Mouse (Mus musculus) kidney, embryonic 15.5 days (tissue): ENCODE data around the gene Cnp. TPM values are rescaled to one million over a fixed set of nuclear protein-coding genes. Genes with fewer than 3 reads are reported as not detected.
"Not testable (repeated sequence)": the region's sequence is repeated elsewhere in the genome, so short reads cannot be mapped to it uniquely, and the experiment has no call there.

ENCODE experiments used
- ATAC-seq: fragments of 200-750 bp; cut with Nextera tagmentation; replicated peaks from 2 replicates; pipeline ENCODE4 v1.8.0; 2017; ENCODE audit warnings: moderate TSS enrichment; ENCODE audit not compliant: low FRiP score
- H3K27ac ChIP-seq: fragments of 300-500 bp; sonication (generic); 2 replicates; pipeline ENCODE4 v1.5.1; 2015; ENCODE audit warnings: mild to moderate bottlenecking, inconsistent platforms
- H3K27me3 ChIP-seq: fragments of 300-500 bp; sonication (generic); 2 replicates; pipeline ENCODE4 v1.6.1; 2015; ENCODE audit warnings: inconsistent platforms
- H3K36me3 ChIP-seq: fragments of 300-500 bp; sonication (generic); 2 replicates; pipeline ENCODE4 v1.6.1; 2015; ENCODE audit warnings: inconsistent platforms
- H3K4me1 ChIP-seq: fragments of 300-500 bp; sonication (generic); 2 replicates; pipeline ENCODE4 v1.6.1; 2015; ENCODE audit warnings: inconsistent platforms
- H3K4me2 ChIP-seq: fragments of 300-500 bp; sonication (generic); 2 replicates; pipeline ENCODE4 v1.6.1; 2015; ENCODE audit warnings: moderate library complexity, mild to moderate bottlenecking, inconsistent platforms
- H3K4me3 ChIP-seq: fragments of 300-500 bp; sonication (generic); replicated peaks from 2 replicates; pipeline ENCODE4 v1.5.1; 2015; ENCODE audit warnings: mild to moderate bottlenecking, inconsistent platforms
- H3K9ac ChIP-seq: fragments of 300-500 bp; sonication (generic); 2 replicates; pipeline ENCODE4 v1.6.1; 2015; ENCODE audit warnings: mild to moderate bottlenecking, inconsistent platforms
- H3K9me3 ChIP-seq: fragments of 300-500 bp; sonication (generic); replicated peaks from 2 replicates; pipeline ENCODE4 v1.6.1; 2016; ENCODE audit warnings: inconsistent platforms
- WGBS: fragments of 180-500 bp; shearing (Covaris S2); methylation state at CpG from one replicate; pipeline ENCODE4 v1.1.7; 2015; ENCODE audit warnings: mixed read lengths; 5-methylcytosine and 5-hydroxymethylcytosine counted together
- polyA plus RNA-seq: library from polyadenylated mRNA; unstranded; fragments of >200 nt; fragmentation: Nextera tagmentation; extraction: Ambion mirVana; gene quantifications from 2 replicates; pipeline ENCODE4 v1.2.1, GENCODE M21; 2015

Cnp gene
- polyA plus RNA-seq, 1 experiment from 2014 or later, result 29.6 TPM

DNA sequence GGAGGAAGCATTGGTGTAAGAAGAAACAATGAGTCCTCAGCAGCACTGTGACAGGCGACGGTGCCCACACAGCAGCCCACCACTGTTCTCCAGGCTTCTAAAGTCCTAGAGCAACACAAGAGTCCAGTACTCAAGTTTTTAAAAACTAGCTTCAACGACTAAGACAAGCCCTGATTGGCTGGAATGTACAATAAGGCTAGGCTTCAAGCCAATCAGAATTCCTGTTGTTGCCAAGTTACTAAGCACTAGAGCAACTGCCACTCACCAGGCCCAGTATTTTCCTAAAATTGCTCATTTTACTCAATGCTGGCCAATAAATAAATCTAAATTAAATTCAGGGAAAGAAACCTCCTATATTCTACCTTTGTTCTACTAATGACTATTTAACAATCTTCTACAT is 38.5 kb downstream of the Cnp start:
- ATAC-seq, result no peak
- H3K36me3 ChIP-seq, result peaks cover 27% of the 10 kb centered on the region
- H3K4me3 ChIP-seq, result no peak overlapping the region

DNA sequence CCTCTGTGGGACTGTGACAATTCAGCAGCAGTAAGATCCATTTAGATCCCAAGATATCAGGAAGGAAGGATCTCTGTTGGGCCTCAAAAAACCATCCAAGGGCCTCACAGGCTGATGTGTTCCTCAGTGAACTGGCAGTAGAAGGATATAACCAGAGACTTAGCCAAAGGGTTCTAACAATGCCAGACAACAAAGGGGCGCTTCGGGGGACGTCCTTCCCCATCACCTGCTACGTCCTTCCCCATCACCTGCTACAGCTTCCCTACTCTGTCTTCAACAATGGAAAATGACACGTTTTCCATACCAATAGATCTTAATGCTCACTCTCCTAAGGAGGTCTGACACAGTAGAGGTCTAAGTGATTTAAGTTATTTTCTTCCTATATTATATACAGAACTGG is 41.6 kb downstream of the Cnp start:
- Histone ChIP-seq H3K9ac (no peak overlapping the region), H3K36me3 (peaks cover 16% of the 10 kb centered on the region), H3K27me3 (no peaks in the 10 kb centered on the region), H3K4me3 (no peak overlapping the region), H3K9me3 (no peaks in the 10 kb centered on the region), H3K27ac (no peak overlapping the region), H3K4me2 (no peak overlapping the region), H3K4me1 (peaks cover 21% of the 10 kb centered on the region)
- ATAC-seq, result no peak
- WGBS, result 87% methylated on average over 5 of the region's 5 CpGs

More for the DNA sequence above, 38.5 kb downstream of the Cnp start:
- Histone ChIP-seq H3K4me2 (no peak overlapping the region), H3K9ac (no peak overlapping the region), H3K27me3 (no peaks in the 10 kb centered on the region), H3K27ac (no peak overlapping the region), H3K9me3 (no peaks in the 10 kb centered on the region), H3K4me1 (peaks cover 26% of the 10 kb centered on the region)
- 91% methylated on average over 3 of the region's 3 CpGs for WGBS

DNA sequence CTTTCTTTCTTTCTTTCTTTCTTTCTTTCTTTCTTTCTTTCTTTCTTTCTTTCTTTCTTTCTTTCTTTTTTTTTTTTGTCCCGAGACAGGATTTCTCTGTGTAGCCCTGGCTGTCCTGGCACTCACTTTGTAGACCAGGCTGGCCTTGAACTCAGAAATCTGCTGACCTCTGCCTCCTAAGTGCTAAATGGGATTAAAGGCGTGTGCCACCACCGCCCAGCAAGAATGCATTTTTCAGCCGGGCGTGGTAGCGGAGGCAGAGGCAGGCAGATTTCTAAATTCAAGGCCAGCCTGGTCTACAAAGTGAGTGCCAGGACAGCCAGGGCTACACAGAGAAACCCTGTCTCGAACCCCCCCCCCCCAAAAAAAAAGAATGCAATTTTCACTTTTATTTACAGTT is 42.1 kb downstream of the Cnp start:
- not testable (repeated sequence) for H3K4me2 ChIP-seq, H3K27me3 ChIP-seq, ATAC-seq, H3K9ac ChIP-seq, H3K4me3 ChIP-seq, H3K9me3 ChIP-seq, H3K27ac ChIP-seq
- WGBS, result 95% methylated on average over 7 of the region's 7 CpGs
- Histone ChIP-seq H3K4me1 (peaks cover 21% of the 10 kb centered on the region), H3K36me3 (peaks cover 12% of the 10 kb centered on the region)

DNA sequence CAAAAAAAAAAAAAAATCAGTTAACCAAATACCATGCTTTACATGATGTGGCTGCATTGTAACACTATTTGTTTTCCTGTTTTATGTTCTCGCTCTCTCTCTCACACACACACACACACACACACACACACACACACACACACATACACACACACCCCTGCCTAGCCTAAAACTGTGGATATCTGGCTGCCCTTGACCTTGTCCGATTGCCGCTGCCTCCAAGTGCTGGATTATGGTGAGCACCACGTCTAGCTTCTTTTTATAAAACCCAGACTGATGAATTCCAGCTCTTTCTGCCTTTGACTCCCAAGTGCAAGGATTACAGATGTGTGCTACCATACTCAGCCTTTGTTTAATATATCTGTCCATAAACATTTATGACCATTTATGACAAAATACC is 42.8 kb downstream of the Cnp start:
- no peaks in the 10 kb centered on the region for H3K9me3 ChIP-seq
- H3K36me3 ChIP-seq, result peaks cover 7% of the 10 kb centered on the region; the same call in 1 of the 2 replicates
- no peak overlapping the region for H3K27ac ChIP-seq
- H3K4me1 ChIP-seq, result peaks cover 25% of the 10 kb centered on the region
- no peak overlapping the region for H3K4me3 ChIP-seq
- H3K27me3 ChIP-seq, result no peaks in the 10 kb centered on the region
- peak overlapping the region; percentile 23; the same call in 1 of the 2 replicates for H3K9ac ChIP-seq
- WGBS, result 87% methylated on average over 4 of the region's 4 CpGs
- no peak for ATAC-seq
- H3K4me2 ChIP-seq, result peak overlapping the region; percentile 81; the same call in 1 of the 2 replicates

DNA sequence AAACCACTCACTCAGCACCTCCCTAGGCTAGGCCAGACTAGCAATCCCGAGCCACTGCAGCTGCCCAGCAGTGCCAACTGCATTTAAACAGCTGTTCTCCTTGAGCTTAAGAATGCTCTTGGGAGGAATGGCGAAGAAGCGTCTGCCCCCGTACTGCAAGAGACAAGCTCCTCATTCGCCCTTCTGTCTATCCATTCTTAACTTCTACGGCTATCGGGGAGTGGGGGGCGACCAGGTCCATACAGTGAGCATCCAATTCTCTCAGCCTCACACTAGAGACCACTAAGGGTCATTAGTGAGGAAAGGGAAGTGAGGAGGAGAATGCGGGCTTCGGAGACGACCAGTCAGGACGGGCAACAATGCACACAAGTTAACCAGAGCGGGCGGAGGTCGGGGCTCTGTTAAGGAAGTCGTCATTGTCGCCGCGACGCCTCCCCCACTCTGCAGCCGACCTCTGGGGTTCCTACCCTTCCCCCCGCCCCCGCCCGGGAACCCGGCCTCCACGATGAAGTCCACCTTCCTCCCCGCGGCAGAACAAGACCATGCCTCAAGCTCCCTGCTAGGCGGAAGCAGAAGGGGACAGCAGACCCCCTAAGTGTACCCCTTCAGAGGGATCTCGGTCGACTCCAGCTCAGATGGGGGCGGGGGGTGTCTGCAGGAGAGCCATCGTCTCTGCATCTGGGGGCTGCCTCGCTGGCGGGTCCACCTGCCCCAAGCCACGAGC is 44.2 kb downstream of the Cnp start, which contains the start of gene Nkiras2:
TSS of gene Nkiras2 (plus strand) at position 484 of the 724 bp plus-strand sequence.
- peak within 1 kb of the TSS; percentile 97 for H3K4me3 ChIP-seq
- H3K27me3 ChIP-seq, result no peaks in the 10 kb centered on the region
- H3K27ac ChIP-seq, result peak within 1 kb of the TSS; percentile 96
- H3K9me3 ChIP-seq, result no peaks in the 10 kb centered on the region
- under 1% methylated on average over 36 of the region's 36 CpGs for WGBS
- peaks cover 32% of the 10 kb centered on the region for H3K4me1 ChIP-seq
- peak; percentile 65 for ATAC-seq
- H3K36me3 ChIP-seq, result peaks cover 7% of the 10 kb centered on the region; the same call in 1 of the 2 replicates
- H3K9ac ChIP-seq, result peak within 1 kb of the TSS; percentile 93
- peak within 1 kb of the TSS; percentile 81 for H3K4me2 ChIP-seq

DNA sequence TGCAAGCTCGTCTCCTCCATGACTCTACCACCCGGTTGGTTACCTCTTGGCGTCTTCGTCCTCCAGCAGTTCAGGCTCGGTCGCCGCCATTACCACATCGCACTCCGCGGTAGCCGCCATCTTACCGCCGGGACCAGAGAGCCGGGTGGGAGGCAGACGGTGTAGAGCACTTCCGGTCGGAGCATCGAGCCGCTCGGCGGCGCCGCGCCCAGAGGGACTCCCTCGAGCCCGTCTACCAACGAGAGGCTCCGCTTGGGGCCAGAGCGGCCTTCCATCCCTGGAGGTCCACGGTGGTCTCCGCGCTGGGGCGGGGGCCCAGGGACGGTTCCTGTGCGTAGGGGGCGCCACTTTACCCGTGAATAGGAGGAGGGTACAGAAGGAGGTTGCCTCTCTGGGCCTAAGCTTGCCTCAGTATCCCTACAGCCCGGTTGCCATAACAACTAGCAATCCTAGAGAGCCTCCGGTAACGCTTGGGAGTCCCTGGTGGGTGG is 44.8 kb downstream of the Cnp start:
- WGBS, result under 1% methylated on average over 40 of the region's 40 CpGs

DNA sequence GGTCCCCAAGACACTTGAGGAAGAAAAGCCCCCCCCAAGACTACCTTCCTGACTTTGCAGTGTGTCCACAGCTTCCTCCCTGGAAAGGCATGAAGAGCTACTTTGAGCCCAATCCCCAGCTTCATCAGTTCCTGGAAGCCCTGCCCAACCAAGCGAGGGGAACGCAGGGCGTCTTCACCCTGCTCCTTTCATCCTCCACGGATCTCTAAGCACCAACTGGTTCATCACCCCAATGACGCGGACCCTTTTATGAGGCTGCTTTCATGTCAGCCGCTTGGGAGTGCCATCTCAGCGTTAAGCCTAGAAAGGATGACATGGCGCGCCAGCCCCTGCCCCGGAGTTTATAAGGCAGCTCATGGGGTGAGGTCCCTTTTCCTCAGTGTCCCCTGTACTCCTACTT is 45.3 kb downstream of the Cnp start, which contains the start of gene Dnajc7:
TSS of gene Dnajc7 (minus strand) at position 187 of the 400 bp plus-strand sequence.
- Histone ChIP-seq H3K9ac (peak within 1 kb of the TSS; percentile 93), H3K4me1 (peaks cover 38% of the 10 kb centered on the region), H3K9me3 (no peaks in the 10 kb centered on the region), H3K4me3 (peak within 1 kb of the TSS; percentile 97), H3K27ac (peak within 1 kb of the TSS; percentile 96), H3K4me2 (peak within 1 kb of the TSS; percentile 81), H3K36me3 (peaks cover 10% of the 10 kb centered on the region), H3K27me3 (no peaks in the 10 kb centered on the region)
- under 1% methylated on average over 11 of the region's 11 CpGs for WGBS
- peak; percentile 7; the same call in 1 of the 2 replicates for ATAC-seq

More for the DNA sequence above, 44.8 kb downstream of the Cnp start:
- peak; percentile 95 for ATAC-seq
- Histone ChIP-seq H3K4me3 (peak overlapping the region; percentile 97), H3K4me1 (peaks cover 38% of the 10 kb centered on the region), H3K9me3 (no peaks in the 10 kb centered on the region), H3K36me3 (peaks cover 7% of the 10 kb centered on the region; the same call in 1 of the 2 replicates), H3K27me3 (no peaks in the 10 kb centered on the region), H3K9ac (peak overlapping the region; percentile 93), H3K4me2 (peak overlapping the region; percentile 81), H3K27ac (peak overlapping the region; percentile 96)

DNA sequence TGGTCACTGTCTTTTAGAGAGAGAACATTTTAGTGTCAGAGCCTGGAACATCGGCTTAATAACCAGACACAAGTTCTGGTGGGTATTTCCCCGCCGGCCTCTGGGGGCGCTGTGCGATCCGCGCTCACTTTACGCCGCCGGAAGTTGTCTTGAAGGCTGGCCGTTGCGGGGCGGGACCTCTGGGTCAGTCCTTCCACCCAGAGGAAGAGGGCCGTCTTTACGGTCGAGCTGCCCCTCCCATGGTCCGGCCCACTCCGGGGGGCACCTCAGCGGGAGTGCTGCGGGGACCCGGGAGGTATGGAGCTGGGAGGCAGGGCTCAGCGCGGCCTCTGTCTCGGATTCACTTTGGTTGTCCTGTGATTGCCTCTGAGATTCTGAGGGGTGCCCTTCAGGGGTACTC is 48.0 kb downstream of the Cnp start:
- Histone ChIP-seq H3K4me3 (peak overlapping the region; percentile 77), H3K27me3 (no peaks in the 10 kb centered on the region), H3K4me1 (peaks cover 31% of the 10 kb centered on the region), H3K9ac (peak overlapping the region; percentile 72), H3K9me3 (no peaks in the 10 kb centered on the region), H3K4me2 (peak overlapping the region; percentile 71), H3K36me3 (peaks cover 28% of the 10 kb centered on the region), H3K27ac (peak overlapping the region; percentile 89)
- WGBS, result under 1% methylated on average over 24 of the region's 24 CpGs
- ATAC-seq, result peak; percentile 81

DNA sequence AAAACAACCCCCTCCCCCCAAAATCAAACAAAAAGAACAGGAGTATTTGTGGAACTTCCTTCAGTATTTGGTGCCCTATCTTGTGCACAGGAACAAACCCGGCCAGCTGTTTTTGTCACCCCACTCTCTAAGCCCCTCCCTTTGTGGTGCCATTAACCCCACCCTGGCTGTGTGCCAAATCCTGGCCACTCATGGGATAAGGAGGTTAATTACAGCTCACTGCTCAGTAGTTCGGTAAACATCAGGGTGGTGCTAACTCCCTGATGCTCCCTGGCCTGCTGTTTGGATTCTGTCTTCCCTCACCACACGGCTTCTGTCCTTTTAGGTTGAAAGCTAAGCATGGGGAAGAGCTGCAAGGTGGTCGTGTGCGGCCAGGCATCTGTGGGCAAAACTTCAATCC is 49.2 kb downstream of the Cnp start:
- H3K27me3 ChIP-seq, result no peaks in the 10 kb centered on the region
- peak overlapping the region; percentile 41; the same call in 1 of the 2 replicates for H3K27ac ChIP-seq
- H3K4me1 ChIP-seq, result peaks cover 29% of the 10 kb centered on the region
- no peaks in the 10 kb centered on the region for H3K9me3 ChIP-seq
- ATAC-seq, result no peak
- H3K9ac ChIP-seq, result peak overlapping the region; percentile 72; the same call in 1 of the 2 replicates
- WGBS, result 33% methylated on average over 5 of the region's 5 CpGs
- peaks cover 28% of the 10 kb centered on the region for H3K36me3 ChIP-seq
- peak overlapping the region; percentile 71 for H3K4me2 ChIP-seq
- H3K4me3 ChIP-seq, result peak overlapping the region; percentile 77

DNA sequence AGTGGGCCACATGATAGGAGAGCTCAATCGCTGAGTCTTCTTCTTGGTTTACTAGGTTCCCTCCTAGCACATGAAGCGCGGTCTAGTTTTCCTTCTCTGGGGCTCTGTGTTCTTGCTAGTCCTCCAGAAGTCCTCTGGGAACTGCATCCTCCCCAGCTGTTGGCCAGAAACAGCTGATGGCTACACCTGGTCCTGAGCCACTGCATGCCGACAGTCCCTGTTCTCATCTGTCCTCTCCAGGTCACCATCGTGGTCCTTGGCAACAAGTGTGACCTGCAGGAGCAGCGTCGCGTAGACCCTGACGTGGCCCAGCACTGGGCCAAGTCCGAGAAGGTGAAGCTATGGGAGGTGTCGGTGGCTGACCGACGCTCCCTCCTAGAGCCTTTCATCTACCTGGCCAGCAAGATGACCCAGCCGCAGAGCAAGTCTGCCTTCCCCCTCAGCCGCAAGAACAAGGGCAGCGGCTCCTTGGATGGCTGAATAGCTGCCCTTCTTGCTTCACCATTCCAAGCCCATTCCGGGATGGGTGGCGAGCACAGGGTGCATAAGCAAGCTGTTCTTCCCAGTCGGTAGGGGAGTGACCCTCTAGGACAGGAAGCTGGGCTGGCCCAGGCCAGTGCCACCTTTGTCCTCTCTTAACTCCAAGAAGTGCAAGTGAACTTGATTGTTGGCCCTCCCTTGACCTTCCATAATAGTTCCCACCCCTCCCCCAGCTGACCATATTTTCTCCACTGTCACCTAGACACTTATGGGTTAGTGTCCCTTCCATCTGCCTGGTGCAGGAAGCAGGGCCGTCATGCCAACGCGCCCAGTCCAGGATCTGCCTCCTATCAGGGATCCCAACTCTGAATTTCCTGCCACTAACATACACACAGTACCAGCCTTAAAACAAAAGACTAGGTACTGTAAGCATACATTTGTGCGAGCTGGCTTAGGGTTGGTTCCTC is 51.3 kb downstream of the Cnp start:
- H3K9me3 ChIP-seq, result no peaks in the 10 kb centered on the region
- H3K27me3 ChIP-seq, result peaks cover 3% of the 10 kb centered on the region; the same call in 1 of the 2 replicates
- ATAC-seq, result no peak
- peaks cover 27% of the 10 kb centered on the region for H3K4me1 ChIP-seq
- H3K4me2 ChIP-seq, result no peak overlapping the region
- WGBS, result 90% methylated on average over 23 of the region's 23 CpGs
- H3K4me3 ChIP-seq, result no peak overlapping the region
- H3K9ac ChIP-seq, result no peak overlapping the region
- H3K36me3 ChIP-seq, result peaks cover 28% of the 10 kb centered on the region
- no peak overlapping the region for H3K27ac ChIP-seq

DNA sequence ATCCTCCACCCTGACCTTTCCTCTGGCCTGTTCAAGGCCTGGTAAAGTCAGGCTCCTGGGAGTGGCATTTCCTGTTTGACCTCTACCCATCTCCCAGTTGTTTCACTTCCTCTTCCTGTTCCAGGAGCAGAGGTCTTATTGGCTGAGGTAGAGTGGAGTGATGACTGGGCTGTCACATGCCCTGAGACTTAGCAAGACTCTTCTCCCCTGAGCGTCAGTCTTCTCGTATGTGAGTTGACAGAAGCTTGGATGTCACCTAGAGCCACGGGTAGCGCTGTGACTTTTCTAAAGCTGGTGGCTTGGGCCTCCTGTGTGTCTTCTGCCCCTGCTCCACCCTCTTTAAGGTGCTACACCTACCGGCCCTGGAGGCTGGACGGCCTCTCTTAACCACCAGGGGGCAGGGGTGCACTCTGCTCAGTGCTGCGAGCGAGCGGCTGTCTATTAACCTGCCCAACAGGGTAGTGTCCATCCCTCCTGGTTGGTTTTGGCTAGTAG is 52.0 kb downstream of the Cnp start:
- H3K9ac ChIP-seq, result no peak overlapping the region
- no peak overlapping the region for H3K4me3 ChIP-seq
- no peak overlapping the region for H3K4me2 ChIP-seq
- H3K27me3 ChIP-seq, result peaks cover 3% of the 10 kb centered on the region; the same call in 1 of the 2 replicates
- H3K9me3 ChIP-seq, result no peaks in the 10 kb centered on the region
- WGBS, result 19% methylated on average over 9 of the region's 9 CpGs
- peaks cover 28% of the 10 kb centered on the region for H3K36me3 ChIP-seq
- H3K4me1 ChIP-seq, result peaks cover 27% of the 10 kb centered on the region
- H3K27ac ChIP-seq, result no peak overlapping the region
- ATAC-seq, result peak; percentile 56; the same call in 1 of the 2 replicates
